Mouse (Mus musculus): ENCODE measurements around the gene Fam57b.

- no peak for TF ChIP-seq TAL1 (IDR thresholded peaks at IDR 0.05; ENCODE audit: low read length)
- no peak for TF ChIP-seq GATA1 (IDR thresholded peaks at IDR 0.05; ENCODE audit: low read length)
These were observed 26.5 kb downstream of the Fam57b start for GRCm38 (mm10) chr7:126823940-126824339.

All from erythroblast, embryonic 14.5 days (primary cell).